Comparison of ENCODE assay signal across 19 mouse cellular contexts in genomic region chr6:140279736-140280370, GRCm38 (mm10).
A peak's percentile ranks its signal among the peaks of the same experiment; 100 is the strongest.
DNase-seq lines count a peak whose midpoint lies in the region; ATAC-seq and TF ChIP-seq lines count a peak whose summit lies in the region.
"Had no signal": no experiment of that assay in that cellular context is flagged by ENCODE, and none has a peak within 500 bp of the region (broad histone marks: within the 10 kb centered on the region; RNA-seq: fewer than 3 reads in every experiment).

No protein-coding gene starts in this region.

- peak; percentile 48 for ATAC-seq in forebrain, postnatal 0 days
- ATAC-seq in forebrain, embryonic 15.5 days (replicated peaks) = no peak
- no peak for ATAC-seq in liver, embryonic 13.5 days (ENCODE audit: low read depth)
- no peak for ATAC-seq in liver, embryonic 11.5 days (replicated peaks; ENCODE audit: low FRiP score)
- no peak for ATAC-seq in intestine, embryonic 16.5 days
- ATAC-seq: hindbrain, embryonic 16.5 days had no signal

- no peaks in the 10 kb centered on the region for H3K36me3 ChIP-seq in forebrain, postnatal 0 days (ENCODE audit: insufficient read depth)
- no peaks in the 10 kb centered on the region for H3K36me3 ChIP-seq in forebrain, embryonic 15.5 days
- no peaks in the 10 kb centered on the region for H3K36me3 ChIP-seq in liver, embryonic 13.5 days
- H3K36me3 ChIP-seq in liver, embryonic 11.5 days (ENCODE audit: control insufficient read depth, insufficient read depth, low read length) = no peaks in the 10 kb centered on the region
- H3K36me3 ChIP-seq in intestine, embryonic 16.5 days (ENCODE audit: control insufficient read depth, insufficient read depth, low read length) = no peaks in the 10 kb centered on the region
- H3K36me3 ChIP-seq in small intestine, adult 2 months (ENCODE audit: control insufficient read depth, insufficient read depth, low read length) = no peaks in the 10 kb centered on the region
- H3K36me3 ChIP-seq: embryonic facial prominence, embryonic 10.5 days; heart, embryonic 15.5 days; limb, embryonic 15.5 days; neural tube, embryonic 13.5 days had no signal

- TF ChIP-seq POLR2A in small intestine, adult 2 months (IDR thresholded peaks at IDR 0.05; ENCODE audit: low read depth, low read length) = no peak

- H3K27ac ChIP-seq in forebrain, postnatal 0 days (ENCODE audit: low read depth, low read length) = no peak overlapping the region
- H3K27ac ChIP-seq in forebrain, embryonic 15.5 days (replicated peaks) = no peak overlapping the region
- peak overlapping the region; percentile 23; the same call in 1 of the 2 replicates for H3K27ac ChIP-seq in liver, embryonic 13.5 days
- H3K27ac ChIP-seq in liver, embryonic 11.5 days (ENCODE audit: low read depth, low read length) = no peak overlapping the region
- H3K27ac ChIP-seq in intestine, embryonic 16.5 days (ENCODE audit: low read length) = peak overlapping the region; percentile 92
- peak overlapping the region; percentile 67 for H3K27ac ChIP-seq in small intestine, adult 2 months (ENCODE audit: insufficient read depth, low read depth, low read length)
- H3K27ac ChIP-seq: embryonic facial prominence, embryonic 10.5 days; heart, embryonic 15.5 days; limb, embryonic 15.5 days; neural tube, embryonic 13.5 days had no signal

- no peak for TF ChIP-seq CTCF in forebrain, postnatal 0 days (IDR thresholded peaks at IDR 0.05; ENCODE audit: low read depth)
- no peak for TF ChIP-seq CTCF in small intestine, adult 2 months (IDR thresholded peaks at IDR 0.05; ENCODE audit: extremely low read depth, insufficient read length, insufficient replicate concordance, low read depth, low read length)

- H3K4me3 ChIP-seq in forebrain, postnatal 0 days (ENCODE audit: low read depth, low read length) = no peak overlapping the region
- H3K4me3 ChIP-seq in forebrain, embryonic 15.5 days = no peak overlapping the region
- no peak overlapping the region for H3K4me3 ChIP-seq in liver, embryonic 13.5 days (replicated peaks)
- no peak overlapping the region for H3K4me3 ChIP-seq in liver, embryonic 11.5 days (ENCODE audit: low read depth, low read length)
- H3K4me3 ChIP-seq in intestine, embryonic 16.5 days (ENCODE audit: low read length) = no peak overlapping the region
- no peak overlapping the region for H3K4me3 ChIP-seq in small intestine, adult 2 months (ENCODE audit: low read depth, low read length)
- H3K4me3 ChIP-seq: embryonic facial prominence, embryonic 10.5 days; heart, embryonic 15.5 days; limb, embryonic 15.5 days; megakaryocyte, embryonic 14.5 days; neural tube, embryonic 13.5 days had no signal

- H3K4me1 ChIP-seq in forebrain, postnatal 0 days (ENCODE audit: insufficient read depth) = peaks cover 5% of the 10 kb centered on the region; the same call in 1 of the 2 replicates
- peaks cover 9% of the 10 kb centered on the region for H3K4me1 ChIP-seq in forebrain, embryonic 15.5 days
- 0 out of 2 replicates have a peak, but pooled peaks cover 4% of the 10 kb centered on the region for H3K4me1 ChIP-seq in liver, embryonic 13.5 days (replicated peaks)
- H3K4me1 ChIP-seq in liver, embryonic 11.5 days (replicated peaks; ENCODE audit: control insufficient read depth, insufficient read depth, low read length) = 0 out of 2 replicates have a peak, but pooled peaks cover 2% of the 10 kb centered on the region
- peaks cover 14% of the 10 kb centered on the region; the same call in 1 of the 2 replicates for H3K4me1 ChIP-seq in intestine, embryonic 16.5 days (ENCODE audit: control insufficient read depth, insufficient read depth, low read length)
- H3K4me1 ChIP-seq in small intestine, adult 2 months (ENCODE audit: control insufficient read depth, insufficient read depth, insufficient read length, low read length) = peaks cover 14% of the 10 kb centered on the region; the same call in 1 of the 2 replicates

- H3K27me3 ChIP-seq in forebrain, postnatal 0 days (ENCODE audit: insufficient read depth, low read length) = no peaks in the 10 kb centered on the region
- H3K27me3 ChIP-seq in forebrain, embryonic 15.5 days = no peaks in the 10 kb centered on the region
- H3K27me3 ChIP-seq in liver, embryonic 13.5 days = no peaks in the 10 kb centered on the region
- no peaks in the 10 kb centered on the region for H3K27me3 ChIP-seq in liver, embryonic 11.5 days (replicated peaks; ENCODE audit: control insufficient read depth, insufficient read depth, low read length)
- no peaks in the 10 kb centered on the region for H3K27me3 ChIP-seq in intestine, embryonic 16.5 days (replicated peaks; ENCODE audit: control insufficient read depth, insufficient read depth, low read length)
- H3K27me3 ChIP-seq in small intestine, adult 2 months (ENCODE audit: control insufficient read depth, insufficient read depth, low read length) = no peaks in the 10 kb centered on the region
- H3K27me3 ChIP-seq: heart, embryonic 15.5 days; limb, embryonic 15.5 days; megakaryocyte, embryonic 14.5 days; neural tube, embryonic 13.5 days had no signal

- WGBS in forebrain, postnatal 0 days = 42% methylated on average over 8 of the region's 8 CpGs
- 60% methylated on average over 8 of the region's 8 CpGs for WGBS in forebrain, embryonic 15.5 days
- WGBS in liver, embryonic 13.5 days (ENCODE audit: insufficient replicate concordance) = 61% methylated on average over 8 of the region's 8 CpGs
- WGBS in liver, embryonic 11.5 days = 76% methylated on average over 8 of the region's 8 CpGs
- WGBS in intestine, embryonic 16.5 days = 79% methylated on average over 8 of the region's 8 CpGs
- WGBS in small intestine, adult 2 months = 68% methylated on average over 8 of the region's 8 CpGs

- H3K9me3 ChIP-seq in forebrain, postnatal 0 days (ENCODE audit: low read length) = no peaks in the 10 kb centered on the region
- no peaks in the 10 kb centered on the region for H3K9me3 ChIP-seq in forebrain, embryonic 15.5 days
- H3K9me3 ChIP-seq in liver, embryonic 13.5 days (replicated peaks) = no peaks in the 10 kb centered on the region
- no peaks in the 10 kb centered on the region for H3K9me3 ChIP-seq in liver, embryonic 11.5 days (ENCODE audit: control insufficient read depth, low read length)
- H3K9me3 ChIP-seq in intestine, embryonic 16.5 days (ENCODE audit: control insufficient read depth, low read length) = no peaks in the 10 kb centered on the region
- H3K9me3 ChIP-seq: embryonic facial prominence, embryonic 10.5 days; heart, embryonic 15.5 days; limb, embryonic 15.5 days; neural tube, embryonic 13.5 days had no signal

- peak; percentile 42 for DNase-seq in forebrain, postnatal 0 days
- no peak for DNase-seq in liver, embryonic 13.5 days
- no peak for DNase-seq in liver, embryonic 11.5 days (ENCODE audit: low spot score)
- no peak for DNase-seq in retina, embryonic 14.5 days (ENCODE audit: low spot score)
- DNase-seq: gastrocnemius, postnatal 25 days; kidney, postnatal 10 days; lung, postnatal 10 days; midbrain, embryonic 14.5 days; spleen, adult 18-20 months; thymus, adult 2 months had no signal

- H3K9ac ChIP-seq in forebrain, postnatal 0 days = no peak overlapping the region
- H3K9ac ChIP-seq in forebrain, embryonic 15.5 days (replicated peaks) = no peak overlapping the region
- H3K9ac ChIP-seq in liver, embryonic 13.5 days = no peak overlapping the region
- H3K9ac ChIP-seq in liver, embryonic 11.5 days (ENCODE audit: low read depth, low read length) = no peak overlapping the region
- H3K9ac ChIP-seq in intestine, embryonic 16.5 days (ENCODE audit: low read depth, low read length) = no peak overlapping the region
- H3K9ac ChIP-seq: heart, embryonic 15.5 days; limb, embryonic 15.5 days; neural tube, embryonic 13.5 days had no signal

- H3K4me2 ChIP-seq in forebrain, postnatal 0 days (ENCODE audit: low read depth) = no peak overlapping the region
- no peak overlapping the region for H3K4me2 ChIP-seq in forebrain, embryonic 15.5 days (replicated peaks)
- no peak overlapping the region for H3K4me2 ChIP-seq in liver, embryonic 13.5 days
- H3K4me2 ChIP-seq in liver, embryonic 11.5 days = no peak overlapping the region
- no peak overlapping the region for H3K4me2 ChIP-seq in intestine, embryonic 16.5 days (ENCODE audit: low read depth, low read length)
- H3K4me2 ChIP-seq: heart, embryonic 15.5 days; limb, embryonic 15.5 days; neural tube, embryonic 13.5 days had no signal

Comparison
In these comparisons a context has a peak if more than half of its experiments do, and no peak if none do; other contexts are left out.
1. H3K27ac ChIP-seq: peak in liver, embryonic 13.5 days (single experiment), intestine, embryonic 16.5 days (single experiment) and small intestine, adult 2 months (single experiment); none in forebrain, postnatal 0 days (single experiment), forebrain, embryonic 15.5 days (single experiment) and liver, embryonic 11.5 days (single experiment).